Mouse (Mus musculus) Patski (cell line): ENCODE results near the gene Reps1. TPM values are rescaled to one million over a fixed set of nuclear protein-coding genes. Genes with fewer than 3 reads are reported as not detected.
"Not testable (repeated sequence)": the region's sequence is repeated elsewhere in the genome, so short reads cannot be mapped to it uniquely, and the experiment has no call there.

Source experiments
- ATAC-seq: fragments of 100-300 bp; one replicate; pipeline ENCODE4 v1.8.0; 2021
- CTCF ChIA-PET: fragments of 350-600 bp; sonication (Branson Sonifier 250); formaldehyde crosslinking; loops from one replicate; lab custom pipeline; 2022; ENCODE audit warnings: inconsistent platforms; lab: Charles Lee
- POLR2A ChIA-PET: fragments of 350-600 bp; sonication (Branson Sonifier 250); formaldehyde crosslinking; loops from one replicate; lab custom pipeline; 2022; ENCODE audit warnings: antibody characterized with exemption, inconsistent platforms; lab: Charles Lee
- DNase-seq: peaks from one replicate; pipeline ENCODE4 v3.0.0-alpha.2; 2011; ENCODE audit warnings: low read depth, low spot score
- H3K27me3 ChIP-seq: fragments of 371-371 bp; one replicate; pipeline ENCODE4 v1.5.1; 2021
- CTCF ChIP-seq: fragments of 100-300 bp; IDR thresholded peaks from one replicate; pipeline ENCODE4 v1.5.1; 2021
- in situ Hi-C: fragments of 300-500 bp; cut with MboI; formaldehyde crosslinking; loops from 3 replicates; pipeline ENCODE4 v1.11.1; 2018; ENCODE audit warnings: low pct_unique_long_range_greater_than_20kb, mixed read lengths
- polyA plus RNA-seq: library from polyadenylated mRNA; unstranded; gene quantifications from one replicate; pipeline ENCODE4 v1.2.3, GENCODE M21; 2021

Gene Reps1
- polyA plus RNA-seq, 1 experiment from 2014 or later, result 32.9 TPM

GRCm38 (mm10) chr10:18131666-18132650, 76.3 kb downstream of the Reps1 start:
- ChIA-PET CTCF (interaction anchor here (1.1 to 2.0 kb wide), 5 partner anchors 10 to 43 kb away, joined by 3 to 5 read pairs (median 3); no protein-coding TSS in a partner anchor), POLR2A (interaction anchor here (0.6 kb wide), 1 partner anchor 42 kb away, joined by 3 read pairs; no protein-coding TSS in a partner anchor)
- in situ Hi-C loops, result no loop called here
- no peak for TF ChIP-seq CTCF
- H3K27me3 ChIP-seq, result no peaks in the 10 kb centered on the region
- DNase-seq, result no peak
- no peak for ATAC-seq

GRCm38 (mm10) chr10:18138853-18139503, 83.3 kb downstream of the Reps1 start:
- H3K27me3 ChIP-seq, DNase-seq, in situ Hi-C loops, ATAC-seq, POLR2A ChIA-PET: not testable (repeated sequence)
- CTCF ChIA-PET, result interaction anchor here (1.1 kb wide), 1 partner anchor 20 kb away, joined by 3 read pairs; no protein-coding TSS in a partner anchor

- no peak for DNase-seq
- no peak for ATAC-seq
- no peaks in the 10 kb centered on the region for H3K27me3 ChIP-seq
- ChIA-PET POLR2A (no interaction called here), CTCF (no interaction called here)
- in situ Hi-C loops, result no loop called here
- TF ChIP-seq CTCF, result no peak
These were observed 84.0 kb downstream of the Reps1 start for GRCm38 (mm10) chr10:18139615-18140014.

- no peak for ATAC-seq
- ChIA-PET CTCF (interaction anchor here (1.1 to 1.7 kb wide), 3 partner anchors 11 to 16 kb away, joined by 4 to 5 read pairs (median 4); no protein-coding TSS in a partner anchor), POLR2A (no interaction called here)
- no peaks in the 10 kb centered on the region for H3K27me3 ChIP-seq
- in situ Hi-C loops, result no loop called here
- DNase-seq, result no peak
- TF ChIP-seq CTCF, result no peak
These were observed 85.7 kb downstream of the Reps1 start for GRCm38 (mm10) chr10:18141389-18141788.

- POLR2A ChIA-PET, result no interaction called here
- H3K27me3 ChIP-seq, result peaks cover 1% of the 10 kb centered on the region
- DNase-seq (no peak), ATAC-seq (no peak)
- no peak for TF ChIP-seq CTCF
- in situ Hi-C loops, result no loop called here
- CTCF ChIA-PET, result interaction anchor here (1.1 to 1.7 kb wide), 2 partner anchors 11 to 17 kb away, joined by 4 to 5 read pairs; no protein-coding TSS in a partner anchor
These were observed 86.6 kb downstream of the Reps1 start for GRCm38 (mm10) chr10:18142231-18142630.

GRCm38 (mm10) chr10:18147224-18147623, 91.6 kb downstream of the Reps1 start:
- ChIA-PET CTCF (no interaction called here), POLR2A (no interaction called here)
- TF ChIP-seq CTCF, result no peak
- in situ Hi-C loops, result no loop called here
- peaks cover 4% of the 10 kb centered on the region for H3K27me3 ChIP-seq
- no peak for DNase-seq
- no peak for ATAC-seq

- no peak for DNase-seq
- POLR2A ChIA-PET, result no interaction called here
- in situ Hi-C loops, result no loop called here
- ATAC-seq, result no peak
- peaks cover 3% of the 10 kb centered on the region for H3K27me3 ChIP-seq
- no peak for TF ChIP-seq CTCF
- CTCF ChIA-PET, result interaction anchor here (1.2 kb wide), 1 partner anchor 11 kb away, joined by 3 read pairs; no protein-coding TSS in a partner anchor
These were observed 106.8 kb downstream of the Reps1 start for GRCm38 (mm10) chr10:18162435-18162971.

Other genes starting within 250 kb of the Reps1 start
- 12.8 TPM for gene Heca, start 107.8 kb upstream of the Reps1 start, polyA plus RNA-seq
- gene Abracl, start 32.6 kb upstream of the Reps1 start, polyA plus RNA-seq, result 122 TPM
- gene Ect2l, start 155.0 kb downstream of the Reps1 start, polyA plus RNA-seq, result not detected
- gene Ccdc28a, start 179.1 kb downstream of the Reps1 start, polyA plus RNA-seq, result 25.0 TPM